Mouse (Mus musculus) urinary bladder, postnatal 14 days (tissue): ENCODE results near the gene Cryba4.

Experiments
- DNase-seq: peaks from one replicate; pipeline ENCODE4 v3.0.0; 2021; ENCODE audit warnings: low spot score

Cryba4 gene

GRCm38 (mm10) chr5:112206543-112207255 lies 45.6 kb downstream of the Cryba4 start:
- no peak for DNase-seq

GRCm38 (mm10) chr5:112199656-112200055 lies 52.7 kb downstream of the Cryba4 start:
- DNase-seq: no peak
